Mouse (Mus musculus): ENCODE data around the gene Elk3. TPM values are rescaled to one million over a fixed set of nuclear protein-coding genes. Genes with fewer than 3 reads are reported as not detected.
A peak's percentile ranks its signal among the peaks of the same experiment; 100 is the strongest.

Elk3 gene
- polyA plus RNA-seq, 1 experiment from 2014 or later = 5.7 TPM

- Histone ChIP-seq H3K4me3 (ENCODE audit: low read depth, low read length) (no peak overlapping the region), H3K9ac (replicated peaks; ENCODE audit: low read depth, low read length) (no peak overlapping the region), H3K27me3 (ENCODE audit: control insufficient read depth, insufficient read depth, low read length) (no peaks in the 10 kb centered on the region), H3K4me2 (ENCODE audit: low read depth, low read length) (peak overlapping the region; percentile 24; the same call in 1 of the 2 replicates), H3K4me1 (ENCODE audit: control insufficient read depth, insufficient read depth, low read length) (peaks cover 21% of the 10 kb centered on the region), H3K9me3 (ENCODE audit: control insufficient read depth, low read length) (no peaks in the 10 kb centered on the region), H3K36me3 (ENCODE audit: control insufficient read depth, insufficient read depth, low read length) (no peaks in the 10 kb centered on the region), H3K27ac (ENCODE audit: low read depth, low read length) (peak overlapping the region; percentile 64)
- peak; percentile 39; the same call in 1 of the 2 replicates for ATAC-seq (ENCODE audit: low read depth)
- 31% methylated on average over 16 of the region's 16 CpGs for whole genome bisulfite sequencing
These were observed 49.6 kb downstream of the Elk3 start for GRCm38 (mm10) chr10:93261132-93261980.

GRCm38 (mm10) chr10:93259826-93260225 lies 51.1 kb downstream of the Elk3 start:
- ATAC-seq (ENCODE audit: low read depth) = no peak
- H3K4me2 ChIP-seq (ENCODE audit: low read depth, low read length) = no peak overlapping the region
- whole genome bisulfite sequencing = 73% methylated on average over 5 of the region's 5 CpGs
- H3K27ac ChIP-seq (ENCODE audit: low read depth, low read length) = no peak overlapping the region
- no peaks in the 10 kb centered on the region for H3K9me3 ChIP-seq (ENCODE audit: control insufficient read depth, low read length)
- no peaks in the 10 kb centered on the region for H3K36me3 ChIP-seq (ENCODE audit: control insufficient read depth, insufficient read depth, low read length)
- H3K4me3 ChIP-seq (ENCODE audit: low read depth, low read length) = no peak overlapping the region
- no peak overlapping the region for H3K9ac ChIP-seq (replicated peaks; ENCODE audit: low read depth, low read length)
- H3K4me1 ChIP-seq (ENCODE audit: control insufficient read depth, insufficient read depth, low read length) = peaks cover 28% of the 10 kb centered on the region
- H3K27me3 ChIP-seq (ENCODE audit: control insufficient read depth, insufficient read depth, low read length) = no peaks in the 10 kb centered on the region

GRCm38 (mm10) chr10:93255294-93255693 lies 55.6 kb downstream of the Elk3 start:
- Histone ChIP-seq H3K9me3 (ENCODE audit: control insufficient read depth, low read length) (no peaks in the 10 kb centered on the region), H3K27ac (ENCODE audit: low read depth, low read length) (peak overlapping the region; percentile 60; the same call in 1 of the 2 replicates), H3K4me3 (ENCODE audit: low read depth, low read length) (no peak overlapping the region), H3K27me3 (ENCODE audit: control insufficient read depth, insufficient read depth, low read length) (no peaks in the 10 kb centered on the region), H3K4me2 (ENCODE audit: low read depth, low read length) (no peak overlapping the region), H3K36me3 (ENCODE audit: control insufficient read depth, insufficient read depth, low read length) (no peaks in the 10 kb centered on the region), H3K9ac (replicated peaks; ENCODE audit: low read depth, low read length) (no peak overlapping the region), H3K4me1 (ENCODE audit: control insufficient read depth, insufficient read depth, low read length) (peaks cover 12% of the 10 kb centered on the region; the same call in 1 of the 2 replicates)
- WGBS = 17% methylated on average over 13 of the region's 13 CpGs
- peak; percentile 48; the same call in 1 of the 2 replicates for ATAC-seq (ENCODE audit: low read depth)

GRCm38 (mm10) chr10:93253156-93253555 lies 57.8 kb downstream of the Elk3 start:
- Histone ChIP-seq H3K9me3 (ENCODE audit: control insufficient read depth, low read length) (no peaks in the 10 kb centered on the region), H3K4me1 (ENCODE audit: control insufficient read depth, insufficient read depth, low read length) (peaks cover 9% of the 10 kb centered on the region; the same call in 1 of the 2 replicates), H3K9ac (replicated peaks; ENCODE audit: low read depth, low read length) (no peak overlapping the region), H3K27ac (ENCODE audit: low read depth, low read length) (no peak overlapping the region), H3K27me3 (ENCODE audit: control insufficient read depth, insufficient read depth, low read length) (no peaks in the 10 kb centered on the region), H3K4me3 (ENCODE audit: low read depth, low read length) (no peak overlapping the region), H3K4me2 (ENCODE audit: low read depth, low read length) (no peak overlapping the region), H3K36me3 (ENCODE audit: control insufficient read depth, insufficient read depth, low read length) (no peaks in the 10 kb centered on the region)
- no peak for ATAC-seq (ENCODE audit: low read depth)
- WGBS = 81% methylated on average over 6 of the region's 6 CpGs

GRCm38 (mm10) chr10:93252661-93253060 lies 58.3 kb downstream of the Elk3 start:
- Histone ChIP-seq H3K4me3 (ENCODE audit: low read depth, low read length) (no peak overlapping the region), H3K36me3 (ENCODE audit: control insufficient read depth, insufficient read depth, low read length) (no peaks in the 10 kb centered on the region), H3K9me3 (ENCODE audit: control insufficient read depth, low read length) (no peaks in the 10 kb centered on the region), H3K4me2 (ENCODE audit: low read depth, low read length) (no peak overlapping the region), H3K9ac (replicated peaks; ENCODE audit: low read depth, low read length) (no peak overlapping the region), H3K4me1 (ENCODE audit: control insufficient read depth, insufficient read depth, low read length) (peaks cover 13% of the 10 kb centered on the region), H3K27me3 (ENCODE audit: control insufficient read depth, insufficient read depth, low read length) (no peaks in the 10 kb centered on the region), H3K27ac (ENCODE audit: low read depth, low read length) (no peak overlapping the region)
- WGBS = 95% methylated on average over 2 of the region's 2 CpGs
- ATAC-seq (ENCODE audit: low read depth) = no peak

- no peaks in the 10 kb centered on the region for H3K27me3 ChIP-seq (ENCODE audit: control insufficient read depth, insufficient read depth, low read length)
- no peak overlapping the region for H3K4me2 ChIP-seq (ENCODE audit: low read depth, low read length)
- no peak for ATAC-seq (ENCODE audit: low read depth)
- H3K36me3 ChIP-seq (ENCODE audit: control insufficient read depth, insufficient read depth, low read length) = no peaks in the 10 kb centered on the region
- H3K27ac ChIP-seq (ENCODE audit: low read depth, low read length) = no peak overlapping the region
- WGBS = 88% methylated on average over 8 of the region's 8 CpGs
- no peak overlapping the region for H3K4me3 ChIP-seq (ENCODE audit: low read depth, low read length)
- no peak overlapping the region for H3K9ac ChIP-seq (replicated peaks; ENCODE audit: low read depth, low read length)
- H3K9me3 ChIP-seq (ENCODE audit: control insufficient read depth, low read length) = no peaks in the 10 kb centered on the region
- H3K4me1 ChIP-seq (ENCODE audit: control insufficient read depth, insufficient read depth, low read length) = peaks cover 16% of the 10 kb centered on the region
These were observed 59.5 kb downstream of the Elk3 start for GRCm38 (mm10) chr10:93251426-93251825.

GRCm38 (mm10) chr10:93250436-93251317 lies 60.3 kb downstream of the Elk3 start:
- Histone ChIP-seq H3K4me2 (ENCODE audit: low read depth, low read length) (no peak overlapping the region), H3K9me3 (ENCODE audit: control insufficient read depth, low read length) (no peaks in the 10 kb centered on the region), H3K36me3 (ENCODE audit: control insufficient read depth, insufficient read depth, low read length) (no peaks in the 10 kb centered on the region), H3K4me3 (ENCODE audit: low read depth, low read length) (no peak overlapping the region), H3K27ac (ENCODE audit: low read depth, low read length) (no peak overlapping the region), H3K4me1 (ENCODE audit: control insufficient read depth, insufficient read depth, low read length) (peaks cover 16% of the 10 kb centered on the region), H3K9ac (replicated peaks; ENCODE audit: low read depth, low read length) (no peak overlapping the region), H3K27me3 (ENCODE audit: control insufficient read depth, insufficient read depth, low read length) (no peaks in the 10 kb centered on the region)
- WGBS = 82% methylated on average over 24 of the region's 24 CpGs
- no peak for ATAC-seq (ENCODE audit: low read depth)

- Histone ChIP-seq H3K4me3 (ENCODE audit: low read depth, low read length) (no peak overlapping the region), H3K36me3 (ENCODE audit: control insufficient read depth, insufficient read depth, low read length) (no peaks in the 10 kb centered on the region), H3K27me3 (ENCODE audit: control insufficient read depth, insufficient read depth, low read length) (no peaks in the 10 kb centered on the region), H3K27ac (ENCODE audit: low read depth, low read length) (peak overlapping the region; percentile 8; the same call in 1 of the 2 replicates), H3K9me3 (ENCODE audit: control insufficient read depth, low read length) (no peaks in the 10 kb centered on the region), H3K9ac (replicated peaks; ENCODE audit: low read depth, low read length) (no peak overlapping the region), H3K4me1 (ENCODE audit: control insufficient read depth, insufficient read depth, low read length) (peaks cover 11% of the 10 kb centered on the region), H3K4me2 (ENCODE audit: low read depth, low read length) (no peak overlapping the region)
- no peak for ATAC-seq (ENCODE audit: low read depth)
- 55% methylated on average over 7 of the region's 7 CpGs for WGBS
These were observed 61.0 kb downstream of the Elk3 start for GRCm38 (mm10) chr10:93249901-93250300.
